In the genomic region with DNA sequence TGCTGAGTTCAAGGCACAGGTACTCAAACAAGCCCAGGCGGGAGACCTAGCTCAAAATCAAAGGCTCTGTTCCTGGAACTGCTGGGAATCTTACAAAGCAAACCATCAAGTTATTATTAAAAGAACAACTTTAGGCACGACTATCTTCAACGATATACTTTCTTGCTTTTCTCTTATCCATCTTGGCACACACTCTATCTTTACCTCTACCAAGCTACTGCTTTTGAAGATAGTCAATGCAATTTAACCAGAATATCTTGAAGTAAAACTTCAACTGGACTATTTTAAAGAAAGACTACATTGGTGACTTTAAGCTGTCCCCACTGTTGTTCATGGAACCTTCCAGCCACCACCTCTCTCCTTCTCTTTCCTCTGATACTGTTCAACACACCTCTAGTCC, we compare ENCODE assay signal across 19 mouse cellular contexts.
DNase-seq lines count a peak whose midpoint lies in the region; ATAC-seq and TF ChIP-seq lines count a peak whose summit lies in the region.
"Had no signal": no experiment of that assay in that cellular context is flagged by ENCODE, and none has a peak within 500 bp of the region (broad histone marks: within the 10 kb centered on the region; RNA-seq: fewer than 3 reads in every experiment).

No protein-coding gene starts in this region.

- peaks cover 5% of the 10 kb centered on the region for H3K79me2 ChIP-seq in heart, adult 2 months (replicated peaks; ENCODE audit: control insufficient read depth, insufficient read depth, low read length)

- no peak for DNase-seq in heart, adult 2 months
- DNase-seq in heart, adult 18-20 months: no peak
- DNase-seq in heart, postnatal 10 days: no peak
- no peak for DNase-seq in liver, postnatal 0 days
- DNase-seq in midbrain, embryonic 11.5 days (ENCODE audit: low spot score, missing footprints): no peak
- DNase-seq: cerebellum, adult 11-12 months; cerebellum, postnatal 14 days; lung, postnatal 36 days; thymus, adult 2 months; thymus, postnatal 36 days had no signal

- 63% methylated on average over 3 of the region's 3 CpGs for WGBS in heart, adult 2 months
- 55% methylated on average over 3 of the region's 3 CpGs for WGBS in heart, embryonic 14.5 days
- 39% methylated on average over 3 of the region's 3 CpGs for WGBS in liver, postnatal 0 days (ENCODE audit: insufficient replicate concordance)
- WGBS in liver, embryonic 12.5 days (ENCODE audit: insufficient replicate concordance): 40% methylated on average over 3 of the region's 3 CpGs
- WGBS in midbrain, embryonic 11.5 days: 83% methylated on average over 3 of the region's 3 CpGs

- intact Hi-C loops in heart, adult 2 months (cut with DNase I): no loop called here
- intact Hi-C loops in heart, postnatal 10 days (cut with DNase I): no loop called here

- no peak overlapping the region for H3K9ac ChIP-seq in heart, adult 2 months (ENCODE audit: low read depth, low read length)
- no peak overlapping the region for H3K9ac ChIP-seq in heart, embryonic 14.5 days (ENCODE audit: low read length)
- no peak overlapping the region for H3K9ac ChIP-seq in liver, postnatal 0 days (replicated peaks)
- H3K9ac ChIP-seq in liver, embryonic 12.5 days: no peak overlapping the region
- no peak overlapping the region for H3K9ac ChIP-seq in midbrain, embryonic 11.5 days (ENCODE audit: low read length)
- H3K9ac ChIP-seq: embryonic facial prominence, embryonic 15.5 days; forebrain, embryonic 12.5 days; hindbrain, embryonic 14.5 days; kidney, embryonic 15.5 days; midbrain, embryonic 13.5 days had no signal

- H3K27ac ChIP-seq in heart, adult 2 months: peak overlapping the region; percentile 23; the same call in 1 of the 2 replicates
- no peak overlapping the region for H3K27ac ChIP-seq in heart, embryonic 14.5 days (replicated peaks in 1 of 2; ENCODE audit: control insufficient read depth in 1 of 2, insufficient read depth in 1 of 2, low read depth in 2 of 2, low read length in 2 of 2)
- H3K27ac ChIP-seq in liver, postnatal 0 days (ENCODE audit: low read depth): no peak overlapping the region
- no peak overlapping the region for H3K27ac ChIP-seq in liver, embryonic 12.5 days
- H3K27ac ChIP-seq in midbrain, embryonic 11.5 days (ENCODE audit: low read depth, low read length): no peak overlapping the region
- H3K27ac ChIP-seq: embryonic facial prominence, embryonic 10.5 days; hindbrain, embryonic 14.5 days had no signal

- H3K4me2 ChIP-seq in heart, embryonic 14.5 days (ENCODE audit: low read length): peak overlapping the region; percentile 37; the same call in 1 of the 2 replicates
- no peak overlapping the region for H3K4me2 ChIP-seq in liver, postnatal 0 days (ENCODE audit: low read depth, low read length)
- no peak overlapping the region for H3K4me2 ChIP-seq in liver, embryonic 12.5 days
- H3K4me2 ChIP-seq in midbrain, embryonic 11.5 days: no peak overlapping the region
- H3K4me2 ChIP-seq: embryonic facial prominence, embryonic 15.5 days; forebrain, embryonic 12.5 days; hindbrain, embryonic 14.5 days; midbrain, embryonic 13.5 days had no signal

- TF ChIP-seq EP300 in heart, adult 2 months (IDR thresholded peaks at IDR 0.05; ENCODE audit: insufficient read depth, low read depth, low read length): no peak
- 0 out of 2 replicates have a peak, but pooled peaks have one; percentile 39 for TF ChIP-seq EP300 in liver, postnatal 0 days (IDR thresholded peaks at IDR 0.05; ENCODE audit: low read depth)

- H3K9me3 ChIP-seq in heart, embryonic 14.5 days (ENCODE audit: control insufficient read depth, low read length): no peaks in the 10 kb centered on the region; the same call in 1 of the 2 replicates
- no peaks in the 10 kb centered on the region for H3K9me3 ChIP-seq in liver, postnatal 0 days (ENCODE audit: low read length)
- H3K9me3 ChIP-seq in liver, embryonic 12.5 days (replicated peaks): no peaks in the 10 kb centered on the region
- no peaks in the 10 kb centered on the region for H3K9me3 ChIP-seq in midbrain, embryonic 11.5 days (ENCODE audit: control insufficient read depth, low read length)
- H3K9me3 ChIP-seq: embryonic facial prominence, embryonic 15.5 days; kidney, embryonic 15.5 days; midbrain, embryonic 13.5 days had no signal

- H3K27me3 ChIP-seq in heart, adult 2 months (ENCODE audit: control insufficient read depth, insufficient read depth, low read length): no peaks in the 10 kb centered on the region
- no peaks in the 10 kb centered on the region for H3K27me3 ChIP-seq in heart, embryonic 14.5 days (ENCODE audit: control insufficient read depth, insufficient read depth, low read length)
- no peaks in the 10 kb centered on the region for H3K27me3 ChIP-seq in liver, postnatal 0 days (ENCODE audit: insufficient read depth, low read length)
- no peaks in the 10 kb centered on the region for H3K27me3 ChIP-seq in liver, embryonic 12.5 days (replicated peaks)
- H3K27me3 ChIP-seq in midbrain, embryonic 11.5 days (ENCODE audit: control insufficient read depth, insufficient read depth, low read length): no peaks in the 10 kb centered on the region
- H3K27me3 ChIP-seq: embryonic facial prominence, embryonic 15.5 days; forebrain, embryonic 12.5 days; kidney, embryonic 15.5 days; megakaryocyte, embryonic 14.5 days; midbrain, embryonic 13.5 days had no signal

- no peak for TF ChIP-seq CTCF in heart, adult 2 months (IDR thresholded peaks at IDR 0.05)
- TF ChIP-seq CTCF in liver, postnatal 0 days (IDR thresholded peaks at IDR 0.05; ENCODE audit: low read depth): no peak

- peaks cover 18% of the 10 kb centered on the region for H3K4me1 ChIP-seq in heart, adult 2 months (ENCODE audit: control insufficient read depth, insufficient read depth, low read length)
- H3K4me1 ChIP-seq in heart, embryonic 14.5 days (ENCODE audit: control insufficient read depth in 2 of 2, insufficient read depth in 2 of 2, low read length in 2 of 2): peaks cover 31 to 62% of the 10 kb centered on the region in 2 experiments
- peaks cover 17% of the 10 kb centered on the region; the same call in 1 of the 2 replicates for H3K4me1 ChIP-seq in liver, postnatal 0 days (ENCODE audit: insufficient read depth)
- peaks cover 48% of the 10 kb centered on the region for H3K4me1 ChIP-seq in liver, embryonic 12.5 days
- peaks cover 17% of the 10 kb centered on the region for H3K4me1 ChIP-seq in midbrain, embryonic 11.5 days (ENCODE audit: control insufficient read depth, insufficient read depth, low read length)

- no peak for TF ChIP-seq POLR2A in heart, adult 2 months (IDR thresholded peaks at IDR 0.05; ENCODE audit: insufficient read depth, low read depth, low read length)

- ATAC-seq in heart, embryonic 14.5 days (ENCODE audit: insufficient number of reproducible peaks, insufficient read depth, low FRiP score, low read depth): no peak
- ATAC-seq in liver, postnatal 0 days: no peak
- ATAC-seq in liver, embryonic 12.5 days: no peak
- no peak for ATAC-seq in midbrain, embryonic 11.5 days (ENCODE audit: low FRiP score)
- ATAC-seq: midbrain, embryonic 13.5 days had no signal

- H3K4me3 ChIP-seq in heart, adult 2 months: no peak overlapping the region
- no peak overlapping the region for H3K4me3 ChIP-seq in heart, embryonic 14.5 days (ENCODE audit: control insufficient read depth in 1 of 2, insufficient read depth in 1 of 2, low read depth in 1 of 2, low read length in 2 of 2)
- H3K4me3 ChIP-seq in liver, postnatal 0 days (ENCODE audit: low read depth, low read length): no peak overlapping the region
- no peak overlapping the region for H3K4me3 ChIP-seq in liver, embryonic 12.5 days
- H3K4me3 ChIP-seq in midbrain, embryonic 11.5 days (ENCODE audit: low read depth, low read length): no peak overlapping the region
- H3K4me3 ChIP-seq: embryonic facial prominence, embryonic 10.5 days; embryonic facial prominence, embryonic 15.5 days; forebrain, embryonic 12.5 days; megakaryocyte, embryonic 14.5 days; midbrain, embryonic 13.5 days had no signal

- peaks cover 5% of the 10 kb centered on the region for H3K36me3 ChIP-seq in heart, adult 2 months (ENCODE audit: control insufficient read depth, insufficient read depth, low read length)
- 0 out of 2 replicates have a peak, but pooled peaks cover 7% of the 10 kb centered on the region for H3K36me3 ChIP-seq in heart, embryonic 14.5 days (ENCODE audit: control insufficient read depth, insufficient read depth, low read length)
- 0 out of 2 replicates have a peak, but pooled peaks cover 2% of the 10 kb centered on the region for H3K36me3 ChIP-seq in liver, postnatal 0 days (replicated peaks; ENCODE audit: insufficient read depth, low read length)
- peaks cover 15% of the 10 kb centered on the region for H3K36me3 ChIP-seq in liver, embryonic 12.5 days
- H3K36me3 ChIP-seq in midbrain, embryonic 11.5 days (ENCODE audit: control insufficient read depth, insufficient read depth, low read length): peaks cover 16% of the 10 kb centered on the region
